Mouse (Mus musculus): ENCODE data around the gene Cct3.

DNA sequence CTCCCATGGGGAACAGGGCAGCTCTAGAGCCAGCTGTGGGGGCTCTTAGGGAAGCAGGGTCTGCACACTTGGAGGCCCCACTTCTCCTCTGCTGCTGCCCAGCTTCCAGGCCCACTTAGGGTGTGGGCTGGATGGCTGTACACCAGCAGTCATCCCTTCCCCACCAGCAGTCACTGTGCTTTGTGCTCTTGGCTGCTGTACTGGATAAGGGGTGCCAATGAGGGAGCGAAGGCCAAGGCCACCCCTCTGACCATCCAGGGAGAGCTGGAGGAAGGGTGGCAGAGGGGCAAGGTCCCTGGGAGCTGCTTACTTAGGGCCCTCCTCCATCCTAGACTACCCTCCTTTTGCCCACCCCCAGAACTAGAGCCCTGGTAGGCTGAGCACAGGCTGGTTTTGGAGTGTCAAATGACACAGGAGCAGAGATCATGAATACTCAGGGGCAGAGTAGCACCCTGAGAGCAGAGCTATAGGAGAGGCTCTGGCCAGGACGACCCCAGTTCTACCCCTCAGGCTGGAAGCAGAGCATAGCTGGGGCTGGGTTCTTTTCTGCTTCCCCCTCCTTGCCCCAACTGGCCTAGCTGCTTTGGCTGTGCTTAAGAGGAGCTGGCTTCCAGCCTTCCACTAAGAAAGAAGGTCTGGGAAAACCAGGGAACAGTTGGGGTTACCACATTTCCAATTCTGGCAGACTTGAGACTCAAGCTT is 64.8 kb downstream of the Cct3 start:
- TF ChIP-seq CTCF (conservative IDR thresholded peaks at IDR 0.05; ENCODE audit: low read length) (no peak), NANOG (IDR thresholded peaks at IDR 0.05; ENCODE audit: borderline replicate concordance, low read length) (no peak)

Measured in E14TG2a.4 (cell line).